Mouse (Mus musculus) neural tube, embryonic 11.5 days (tissue): ENCODE data around the gene Rps15. TPM values are rescaled to one million over a fixed set of nuclear protein-coding genes. Genes with fewer than 3 reads are reported as not detected.
A peak's percentile ranks its signal among the peaks of the same experiment; 100 is the strongest.

Source experiments
- ATAC-seq: fragments of 200-750 bp; cut with Nextera tagmentation; 2 replicates; pipeline ENCODE4 v1.8.0; 2017; ENCODE audit warnings: moderate number of reproducible peaks, mild to moderate bottlenecking, moderate TSS enrichment, moderate library complexity; ENCODE audit not compliant: insufficient read depth, low FRiP score, low TSS enrichment
- DNase-seq: peaks from one replicate; pipeline ENCODE4 v3.0.0-alpha.2; 2015; ENCODE audit warnings: low spot score
- H3K27ac ChIP-seq: fragments of 300-500 bp; sonication (generic); 2 replicates; pipeline ENCODE4 v1.5.1; 2014; ENCODE audit warnings: low read depth, mild to moderate bottlenecking, low read length
- H3K27me3 ChIP-seq: fragments of 300-500 bp; sonication (generic); 2 replicates; pipeline ENCODE4 v1.6.1; 2014; ENCODE audit warnings: mild to moderate bottlenecking, low read length, mixed read lengths; ENCODE audit not compliant: control insufficient read depth, insufficient read depth
- H3K36me3 ChIP-seq: fragments of 300-500 bp; sonication (generic); 2 replicates; pipeline ENCODE4 v1.6.1; 2014; ENCODE audit warnings: mild to moderate bottlenecking, low read length, moderate library complexity, mixed read lengths; ENCODE audit not compliant: control insufficient read depth, insufficient read depth
- H3K4me1 ChIP-seq: fragments of 300-500 bp; sonication (generic); 2 replicates; pipeline ENCODE4 v1.6.1; 2014; ENCODE audit warnings: low read length, mixed read lengths; ENCODE audit not compliant: control insufficient read depth, insufficient read depth
- H3K4me2 ChIP-seq: fragments of 300-500 bp; sonication (generic); 2 replicates; pipeline ENCODE4 v1.6.1; 2014; ENCODE audit warnings: low read depth, mild to moderate bottlenecking, moderate library complexity
- H3K4me3 ChIP-seq: fragments of 300-500 bp; sonication (generic); 2 replicates; pipeline ENCODE4 v1.5.1; 2014; ENCODE audit warnings: low read depth, low read length
- H3K9ac ChIP-seq: fragments of 300-500 bp; sonication (generic); 2 replicates; pipeline ENCODE4 v1.6.1; 2014; ENCODE audit warnings: mild to moderate bottlenecking, low read length
- H3K9me3 ChIP-seq: fragments of 300-500 bp; sonication (generic); 2 replicates; pipeline ENCODE4 v1.6.1; 2016; ENCODE audit warnings: low read length; ENCODE audit not compliant: control insufficient read depth
- whole genome bisulfite sequencing: fragments of 180-500 bp; shearing (Covaris S2); extraction: QIAGEN DNeasy Blood & Tissue Kit; methylation state at CpG from one replicate; pipeline ENCODE4 v1.1.7; 2014; 5-methylcytosine and 5-hydroxymethylcytosine counted together
- polyA plus RNA-seq: library from polyadenylated mRNA; unstranded; fragments of >200 nt; fragmentation: Nextera tagmentation; extraction: Ambion mirVana; gene quantifications from 2 replicates; pipeline ENCODE4 v1.2.1, GENCODE M21; 2014

The Rps15 gene
- polyA plus RNA-seq, 1 experiment from 2014 or later: 860 TPM

DNA sequence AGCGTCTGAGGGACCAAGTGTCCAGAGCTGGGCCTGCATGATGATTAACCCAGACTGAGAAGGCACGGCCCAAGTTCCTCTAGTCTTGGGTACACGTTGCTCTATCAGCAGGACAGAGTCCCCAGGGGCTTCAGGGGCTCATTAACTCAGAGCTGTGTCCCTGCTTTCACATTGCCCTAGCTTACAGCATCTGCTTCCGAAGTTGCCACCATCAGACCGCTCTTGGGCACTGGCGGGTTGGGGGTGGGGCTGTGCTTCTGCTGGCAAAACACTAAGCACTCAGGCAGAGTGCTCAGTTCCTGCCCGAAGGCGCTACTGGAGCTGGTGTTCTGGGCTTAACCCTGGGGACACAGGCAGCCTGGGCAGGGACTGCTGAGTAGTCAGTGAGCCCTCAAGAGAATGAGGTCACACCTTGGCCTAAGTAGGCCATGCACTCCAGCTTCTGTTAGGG, 10.3 kb upstream of the Rps15 start:
- Histone ChIP-seq H3K27me3 (no peaks in the 10 kb centered on the region), H3K27ac (no peak overlapping the region), H3K9me3 (no peaks in the 10 kb centered on the region), H3K9ac (no peak overlapping the region), H3K36me3 (peaks cover 35% of the 10 kb centered on the region), H3K4me3 (no peak overlapping the region), H3K4me1 (0 out of 2 replicates have a peak, but pooled peaks cover 2% of the 10 kb centered on the region), H3K4me2 (no peak overlapping the region)
- no peak for DNase-seq
- no peak for ATAC-seq
- WGBS: 82% methylated on average over 8 of the region's 8 CpGs

DNA sequence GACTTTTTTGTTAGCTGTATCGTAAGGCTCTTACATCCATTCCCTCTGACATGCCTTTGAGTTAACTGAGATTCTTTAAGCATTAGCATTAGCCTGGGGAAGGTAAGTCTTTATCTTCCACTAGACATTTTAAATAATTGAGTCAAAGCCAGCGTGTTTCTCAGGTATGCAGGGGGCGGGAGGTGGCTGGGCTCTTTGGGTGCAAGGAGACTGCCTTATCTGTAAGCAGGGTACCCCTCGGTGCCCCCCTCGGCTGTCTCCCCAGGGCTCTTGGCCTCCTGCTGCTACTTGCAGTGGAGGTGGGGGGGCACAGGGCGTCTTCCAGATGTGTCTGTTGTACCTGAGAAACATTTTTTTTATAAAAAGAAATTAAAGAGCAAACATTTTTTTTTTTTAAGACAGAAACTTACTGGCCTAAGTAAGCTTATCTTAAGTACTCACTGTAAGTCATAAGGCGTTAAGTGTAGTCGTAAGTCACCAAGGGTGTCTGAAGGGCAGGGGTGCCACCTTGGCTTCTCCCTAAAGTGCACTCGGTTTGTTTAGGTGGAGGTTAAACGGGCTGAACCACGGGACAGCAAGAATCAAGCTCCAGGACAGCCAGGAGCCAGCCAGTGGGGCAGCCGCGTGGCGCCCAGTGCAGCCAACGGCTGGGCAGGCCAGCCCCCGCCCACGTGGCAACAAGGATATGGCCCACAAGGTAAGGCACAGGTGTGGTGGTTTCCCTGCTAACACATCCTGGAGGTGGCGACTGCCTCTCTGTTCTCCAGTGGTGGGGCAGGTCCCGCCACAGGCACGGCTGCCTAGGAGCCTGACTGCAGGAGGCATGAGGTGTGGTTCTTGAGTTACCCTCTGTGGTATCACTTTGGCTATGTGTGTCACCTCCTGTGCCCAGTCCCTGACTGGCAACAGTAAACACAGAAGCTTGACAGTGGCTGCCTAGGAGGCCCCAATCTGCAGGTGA, 9.5 kb upstream of the Rps15 start:
- DNase-seq (no peak), ATAC-seq (no peak)
- WGBS: 92% methylated on average over 20 of the region's 20 CpGs
- no peak overlapping the region for H3K4me2 ChIP-seq
- H3K36me3 ChIP-seq: peaks cover 29% of the 10 kb centered on the region
- no peak overlapping the region for H3K27ac ChIP-seq
- H3K9ac ChIP-seq: no peak overlapping the region
- H3K27me3 ChIP-seq: no peaks in the 10 kb centered on the region
- 0 out of 2 replicates have a peak, but pooled peaks cover 2% of the 10 kb centered on the region for H3K4me1 ChIP-seq
- H3K9me3 ChIP-seq: no peaks in the 10 kb centered on the region
- no peak overlapping the region for H3K4me3 ChIP-seq

DNA sequence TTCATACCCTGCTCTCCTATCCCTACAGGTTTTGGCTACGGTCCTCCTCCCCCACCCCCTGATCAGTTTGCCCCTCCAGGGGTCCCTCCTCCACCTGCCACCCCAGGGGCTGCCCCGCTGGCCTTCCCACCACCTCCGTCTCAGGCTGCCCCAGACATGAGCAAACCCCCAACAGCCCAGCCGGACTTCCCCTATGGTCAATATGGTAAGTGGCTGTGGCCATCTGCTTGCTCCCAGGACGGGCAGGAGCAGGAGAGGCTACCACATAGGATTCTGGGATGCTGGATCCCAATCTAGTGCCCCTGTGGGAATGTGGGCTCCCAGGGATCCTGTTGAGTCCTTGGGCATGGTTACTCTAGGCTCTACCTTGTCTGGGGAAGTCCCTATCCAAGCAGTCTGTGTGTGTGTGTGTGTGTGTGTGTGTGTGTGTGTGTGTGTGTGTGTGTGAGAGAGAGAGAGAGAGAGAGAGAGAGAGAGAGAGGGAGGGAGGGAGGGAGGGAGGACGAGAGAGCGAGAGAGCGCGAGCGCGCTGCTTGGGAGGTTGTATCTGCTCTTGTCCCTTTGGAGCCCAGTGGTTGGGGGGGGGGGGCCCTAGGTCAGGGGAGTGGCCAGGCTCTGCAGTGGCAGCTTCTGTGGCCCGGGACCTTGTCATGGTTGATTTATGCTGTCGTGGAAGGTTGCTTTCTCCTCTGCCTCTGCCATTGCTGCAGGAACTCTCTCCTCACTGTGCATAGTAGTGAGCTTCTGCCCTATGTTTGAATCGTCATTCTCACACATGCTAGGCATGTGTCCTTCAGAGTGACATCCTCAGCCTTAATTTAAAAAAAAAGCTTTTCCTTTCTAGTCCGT, 6.8 kb upstream of the Rps15 start:
- Histone ChIP-seq H3K9ac (no peak overlapping the region), H3K36me3 (peaks cover 21% of the 10 kb centered on the region), H3K4me1 (0 out of 2 replicates have a peak, but pooled peaks cover 2% of the 10 kb centered on the region), H3K9me3 (no peaks in the 10 kb centered on the region), H3K4me3 (no peak overlapping the region), H3K27ac (no peak overlapping the region), H3K27me3 (no peaks in the 10 kb centered on the region), H3K4me2 (no peak overlapping the region)
- DNase-seq (no peak), ATAC-seq (no peak)
- 74% methylated on average over 10 of the region's 15 CpGs for WGBS

DNA sequence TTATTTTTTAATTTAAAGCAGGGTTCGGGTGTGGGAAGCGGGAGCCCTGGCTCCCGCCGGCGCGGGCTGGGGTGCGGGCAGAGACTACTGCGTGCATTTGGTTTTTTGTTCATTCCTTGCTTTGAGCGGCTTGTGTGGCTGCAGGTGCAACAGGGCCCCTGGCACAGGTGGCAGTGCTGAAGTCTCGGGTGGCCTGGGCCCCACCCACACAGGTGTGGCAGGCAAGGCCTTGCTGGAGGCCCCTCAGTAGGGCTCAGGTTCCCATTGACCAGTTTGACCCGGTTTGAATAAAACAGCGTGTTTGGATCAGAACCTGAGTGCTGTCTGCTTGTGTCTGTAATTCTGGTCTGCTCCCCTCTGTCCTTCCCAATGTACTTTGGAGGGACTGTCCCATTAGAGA, 4.2 kb upstream of the Rps15 start:
- no peak overlapping the region for H3K27ac ChIP-seq
- no peak overlapping the region for H3K4me2 ChIP-seq
- peaks cover 4% of the 10 kb centered on the region for H3K4me1 ChIP-seq
- H3K9me3 ChIP-seq: no peaks in the 10 kb centered on the region
- H3K27me3 ChIP-seq: no peaks in the 10 kb centered on the region
- no peak overlapping the region for H3K4me3 ChIP-seq
- DNase-seq (no peak), ATAC-seq (no peak)
- peaks cover 17% of the 10 kb centered on the region for H3K36me3 ChIP-seq
- H3K9ac ChIP-seq: no peak overlapping the region
- 91% methylated on average over 12 of the region's 12 CpGs for WGBS

DNA sequence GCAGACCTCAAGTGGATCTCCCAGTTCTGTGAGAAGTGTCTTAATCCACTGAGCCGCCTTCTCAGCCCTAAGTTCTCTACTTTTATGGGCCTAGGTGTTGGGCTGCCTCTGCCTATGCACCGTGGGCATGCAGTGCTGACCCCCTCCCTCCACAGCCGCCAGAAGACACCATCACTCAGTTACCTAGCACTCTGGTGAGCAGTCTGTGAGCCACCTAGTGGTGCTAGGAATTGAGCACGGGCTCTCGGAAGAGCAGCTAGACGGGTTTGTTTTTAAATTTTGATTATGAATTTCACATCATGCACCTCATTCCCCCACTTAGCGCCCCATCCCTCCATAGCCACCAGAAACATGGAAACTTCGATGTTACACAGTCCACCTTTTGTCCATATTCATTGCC, 3.6 kb upstream of the Rps15 start:
- Histone ChIP-seq H3K4me3 (no peak overlapping the region), H3K36me3 (peaks cover 13% of the 10 kb centered on the region), H3K4me1 (peaks cover 10% of the 10 kb centered on the region), H3K9me3 (no peaks in the 10 kb centered on the region), H3K9ac (no peak overlapping the region), H3K27me3 (no peaks in the 10 kb centered on the region), H3K27ac (no peak overlapping the region), H3K4me2 (no peak overlapping the region)
- DNase-seq (no peak), ATAC-seq (no peak)
- 73% methylated on average over 8 of the region's 8 CpGs for WGBS

DNA sequence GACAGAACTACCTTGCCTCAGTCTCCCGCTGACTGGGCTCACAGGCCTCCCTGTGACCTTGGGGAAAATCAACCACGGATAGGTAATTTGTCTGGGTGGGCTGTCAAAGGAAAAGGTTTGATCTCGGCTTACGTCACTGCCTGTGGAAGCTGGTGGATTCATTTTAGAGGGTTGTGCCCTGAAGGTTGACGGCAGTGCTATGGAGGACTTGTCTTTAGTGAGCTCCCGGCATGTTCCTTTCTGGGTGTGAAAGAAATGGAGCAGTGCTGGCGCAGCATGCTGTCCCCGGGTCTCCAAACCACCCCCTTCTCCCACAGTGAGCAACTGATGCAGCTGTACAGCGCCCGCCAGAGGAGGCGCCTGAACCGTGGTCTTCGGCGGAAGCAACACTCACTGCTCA, 1.1 kb downstream of the Rps15 start:
- Histone ChIP-seq H3K4me2 (peak overlapping the region; percentile 90), H3K27me3 (0 out of 2 replicates have a peak, but pooled peaks cover under 1% of the 10 kb centered on the region), H3K9me3 (no peaks in the 10 kb centered on the region), H3K9ac (peak overlapping the region; percentile 99), H3K4me3 (peak overlapping the region; percentile 97), H3K36me3 (peaks cover 6% of the 10 kb centered on the region), H3K4me1 (peaks cover 20% of the 10 kb centered on the region), H3K27ac (peak overlapping the region; percentile 89)
- 34% methylated on average over 14 of the region's 14 CpGs for WGBS
- no peak for ATAC-seq
- DNase-seq: no peak

DNA sequence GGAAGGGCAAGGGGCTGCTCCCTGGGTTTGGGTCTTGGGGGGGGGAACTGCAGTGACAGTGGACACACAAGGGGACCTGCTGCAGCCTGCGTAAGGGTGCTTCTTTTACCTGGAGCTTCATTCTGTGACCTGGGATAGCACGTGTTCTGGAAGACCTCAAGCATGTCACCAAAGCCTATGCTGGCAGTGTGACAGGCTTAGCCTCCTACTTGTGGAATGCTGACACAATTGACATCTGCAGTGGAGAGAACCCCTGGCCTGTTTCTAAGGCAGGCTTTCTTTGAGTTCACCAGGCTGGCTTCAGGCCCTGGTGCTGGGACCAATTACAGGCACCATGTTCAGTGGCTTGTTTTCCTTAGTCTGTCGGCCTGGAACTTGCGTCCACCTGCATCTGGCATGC, 2.1 kb downstream of the Rps15 start:
- Histone ChIP-seq H3K9me3 (no peaks in the 10 kb centered on the region), H3K4me1 (peaks cover 20% of the 10 kb centered on the region), H3K4me2 (peak overlapping the region; percentile 4; the same call in 1 of the 2 replicates), H3K9ac (no peak overlapping the region), H3K4me3 (no peak overlapping the region), H3K27ac (no peak overlapping the region), H3K36me3 (peaks cover 6% of the 10 kb centered on the region), H3K27me3 (peaks cover 6% of the 10 kb centered on the region)
- no peak for ATAC-seq
- no peak for DNase-seq
- WGBS: 73% methylated on average over 4 of the region's 4 CpGs

DNA sequence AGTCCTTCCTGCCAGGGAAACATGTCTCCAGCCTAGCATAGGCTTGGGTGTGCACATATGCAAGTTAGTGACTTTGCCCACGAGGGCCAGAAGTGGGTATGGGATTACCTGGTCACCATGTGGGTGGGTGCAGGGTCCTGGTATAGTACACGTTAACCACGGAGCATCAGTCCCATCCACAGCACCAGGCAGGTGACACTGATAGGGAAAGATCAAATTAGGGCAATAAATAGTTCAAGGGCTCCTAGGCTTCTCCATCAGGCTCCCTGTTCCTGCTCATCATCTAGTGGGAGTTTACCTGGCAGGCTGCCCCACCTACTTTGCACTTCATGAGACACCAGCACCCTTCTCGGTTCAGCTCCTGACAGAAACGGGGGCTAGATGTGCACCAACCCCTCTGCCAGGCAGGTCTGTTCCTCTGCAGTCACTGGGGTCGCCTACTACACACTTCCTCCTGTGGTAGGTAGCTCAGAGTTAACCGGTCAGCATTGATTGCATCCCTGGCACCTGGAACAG, 2.6 kb downstream of the Rps15 start:
- peaks cover 10% of the 10 kb centered on the region for H3K27me3 ChIP-seq
- H3K9me3 ChIP-seq: no peaks in the 10 kb centered on the region
- H3K9ac ChIP-seq: no peak overlapping the region
- ATAC-seq (no peak), DNase-seq (no peak)
- H3K4me1 ChIP-seq: peaks cover 26% of the 10 kb centered on the region
- H3K4me2 ChIP-seq: peak overlapping the region; percentile 9; the same call in 1 of the 2 replicates
- peaks cover 6% of the 10 kb centered on the region for H3K36me3 ChIP-seq
- H3K27ac ChIP-seq: 0 out of 2 replicates have a peak overlapping the region, but pooled peaks have one; percentile 27
- WGBS: 51% methylated on average over 7 of the region's 7 CpGs
- peak overlapping the region; percentile 4; the same call in 1 of the 2 replicates for H3K4me3 ChIP-seq
